Mouse (Mus musculus): ENCODE data around the gene Nppa.

GRCm38 (mm10) chr4:148009641-148010040 lies 9.1 kb downstream of the Nppa start:
- no peak for TF ChIP-seq CTCF (IDR thresholded peaks at IDR 0.05; ENCODE audit: low read depth, low read length)
- TF ChIP-seq POLR2A (IDR thresholded peaks at IDR 0.05; ENCODE audit: borderline replicate concordance, low read depth, low read length): no peak
